Mouse (Mus musculus): Measurements from ENCODE around the gene Rftn1. TPM values are rescaled to one million over a fixed set of nuclear protein-coding genes. Genes with fewer than 3 reads are reported as not detected.

Gene Rftn1
- polyA plus RNA-seq, 1 experiment = 6.8 TPM

DNA sequence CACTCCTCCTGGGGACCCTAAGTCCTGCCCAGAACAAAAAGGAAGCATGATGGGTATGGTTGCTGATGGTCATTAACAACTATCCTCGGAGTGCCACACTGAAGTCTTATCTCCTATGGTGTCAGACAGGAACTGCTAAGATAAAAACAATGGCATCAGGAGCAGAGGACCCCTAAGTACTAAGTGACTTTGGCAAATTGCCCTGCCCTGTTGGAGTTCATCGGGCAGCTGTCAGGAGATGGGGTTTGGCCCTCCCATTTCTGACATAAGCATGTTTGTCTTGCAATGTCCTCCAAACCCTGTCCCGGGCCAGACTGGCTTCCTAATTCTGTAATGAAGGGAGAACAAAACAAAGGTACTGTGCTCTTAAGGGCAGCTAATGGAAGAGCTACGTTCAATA, 180.4 kb downstream of the Rftn1 start:
- TF ChIP-seq FLI1 (IDR thresholded peaks at IDR 0.05; ENCODE audit: low read length) (no peak), GATA1 (IDR thresholded peaks at IDR 0.05; ENCODE audit: borderline replicate concordance, low read length) (no peak)
- Histone ChIP-seq H3K27me3 (replicated peaks) (no peaks in the 10 kb centered on the region), H3K36me3 (replicated peaks; ENCODE audit: low read length) (peaks cover 2% of the 10 kb centered on the region), H3K4me3 (replicated peaks) (no peak overlapping the region), H3K4me1 (no peaks in the 10 kb centered on the region), H3K9me3 (no peaks in the 10 kb centered on the region)

DNA sequence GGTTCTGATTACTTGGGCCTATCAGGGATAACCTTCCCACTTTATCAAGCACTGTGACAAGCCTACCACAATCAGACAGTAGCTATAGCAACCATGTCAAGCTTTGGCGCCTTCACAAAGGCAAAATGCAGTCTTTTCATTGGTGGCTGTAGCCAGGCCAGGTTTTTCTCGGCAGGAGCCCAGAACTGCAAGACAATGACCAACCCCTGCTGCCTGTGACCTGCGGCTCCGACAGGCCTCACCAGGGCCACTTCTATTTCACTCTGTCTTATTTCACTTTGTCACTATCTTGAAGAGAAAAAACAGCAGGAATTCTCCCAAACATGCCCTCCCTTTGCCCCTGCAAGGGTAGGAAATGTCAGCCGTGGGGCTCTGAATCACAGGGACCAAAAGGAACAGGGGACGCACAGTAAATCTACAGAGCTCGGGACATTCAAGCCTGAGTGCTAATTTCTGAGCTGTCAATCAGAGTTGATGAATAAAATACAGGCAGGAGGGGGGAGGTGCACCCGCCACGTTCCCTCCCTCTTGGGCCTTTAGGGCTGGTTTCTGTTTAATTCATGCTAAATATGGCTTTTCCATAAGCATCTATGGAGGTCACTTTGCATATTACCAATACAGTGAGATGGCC, 183.6 kb downstream of the Rftn1 start:
- Histone ChIP-seq H3K27me3 (replicated peaks) (no peaks in the 10 kb centered on the region), H3K9me3 (peaks cover 8% of the 10 kb centered on the region; the same call in 1 of the 2 replicates), H3K4me3 (replicated peaks) (no peak overlapping the region), H3K4me1 (no peaks in the 10 kb centered on the region), H3K36me3 (replicated peaks; ENCODE audit: low read length) (peaks cover 12% of the 10 kb centered on the region)
- TF ChIP-seq FLI1 (IDR thresholded peaks at IDR 0.05; ENCODE audit: low read length) (no peak), GATA1 (IDR thresholded peaks at IDR 0.05; ENCODE audit: borderline replicate concordance, low read length) (no peak)

DNA sequence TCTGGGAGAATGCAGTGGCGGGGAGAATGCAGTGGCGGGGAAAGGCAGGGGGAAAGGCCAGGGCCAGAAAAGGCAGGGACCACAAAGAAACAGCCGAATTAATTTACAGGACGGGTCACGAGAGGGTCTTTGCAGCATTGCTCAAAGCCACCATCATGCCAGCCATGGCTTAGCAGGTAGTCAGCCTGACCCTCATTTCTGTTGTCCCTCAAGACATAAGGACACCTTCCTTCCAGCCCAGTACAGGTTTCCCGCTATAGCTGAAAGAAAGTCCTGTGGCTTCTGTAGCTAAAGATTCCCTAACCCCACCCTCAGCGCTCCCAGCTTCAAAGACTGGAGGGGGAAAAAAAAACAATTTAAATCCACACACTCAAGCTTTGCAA, 184.1 kb downstream of the Rftn1 start:
- TF ChIP-seq GATA1 (IDR thresholded peaks at IDR 0.05; ENCODE audit: borderline replicate concordance, low read length) (no peak), FLI1 (IDR thresholded peaks at IDR 0.05; ENCODE audit: low read length) (no peak)
- Histone ChIP-seq H3K9me3 (peaks cover 8% of the 10 kb centered on the region; the same call in 1 of the 2 replicates), H3K36me3 (replicated peaks; ENCODE audit: low read length) (peaks cover 14% of the 10 kb centered on the region), H3K27me3 (replicated peaks) (no peaks in the 10 kb centered on the region), H3K4me1 (no peaks in the 10 kb centered on the region), H3K4me3 (replicated peaks) (no peak overlapping the region)

- Histone ChIP-seq H3K27me3 (replicated peaks) (no peaks in the 10 kb centered on the region), H3K4me1 (no peaks in the 10 kb centered on the region), H3K36me3 (replicated peaks; ENCODE audit: low read length) (peaks cover 26% of the 10 kb centered on the region), H3K4me3 (replicated peaks) (no peak overlapping the region), H3K9me3 (peaks cover 8% of the 10 kb centered on the region; the same call in 1 of the 2 replicates)
- TF ChIP-seq FLI1 (IDR thresholded peaks at IDR 0.05; ENCODE audit: low read length) (no peak), GATA1 (IDR thresholded peaks at IDR 0.05; ENCODE audit: borderline replicate concordance, low read length) (no peak)
Measured at GRCm38 (mm10) chr17:50003156-50003555, 187.3 kb downstream of the Rftn1 start.

DNA sequence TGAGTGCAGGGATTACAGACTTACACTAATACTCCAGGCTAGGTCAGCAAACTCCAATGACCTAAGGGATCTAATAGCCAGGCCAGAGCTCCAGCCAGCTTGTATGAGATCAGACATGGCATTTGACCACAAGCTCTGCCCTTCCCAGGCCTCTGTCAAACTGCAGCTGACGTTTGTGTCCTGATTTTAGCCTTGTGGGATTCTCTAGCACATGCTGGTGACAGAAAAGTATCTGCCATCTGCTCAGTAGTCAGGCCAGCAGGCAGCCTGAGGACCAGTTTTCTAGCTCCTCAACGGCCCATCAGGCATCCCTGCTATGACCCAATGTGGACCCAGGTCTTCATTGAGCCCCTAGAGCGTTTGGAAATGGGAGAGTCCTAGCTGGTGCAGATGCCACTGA, 188.3 kb downstream of the Rftn1 start:
- TF ChIP-seq FLI1 (IDR thresholded peaks at IDR 0.05; ENCODE audit: low read length) = no peak
- peaks cover 26% of the 10 kb centered on the region for H3K36me3 ChIP-seq (replicated peaks; ENCODE audit: low read length)
- peaks cover 8% of the 10 kb centered on the region; the same call in 1 of the 2 replicates for H3K9me3 ChIP-seq
- no peak overlapping the region for H3K4me3 ChIP-seq (replicated peaks)
- no peaks in the 10 kb centered on the region for H3K4me1 ChIP-seq
- H3K27me3 ChIP-seq (replicated peaks) = no peaks in the 10 kb centered on the region

DNA sequence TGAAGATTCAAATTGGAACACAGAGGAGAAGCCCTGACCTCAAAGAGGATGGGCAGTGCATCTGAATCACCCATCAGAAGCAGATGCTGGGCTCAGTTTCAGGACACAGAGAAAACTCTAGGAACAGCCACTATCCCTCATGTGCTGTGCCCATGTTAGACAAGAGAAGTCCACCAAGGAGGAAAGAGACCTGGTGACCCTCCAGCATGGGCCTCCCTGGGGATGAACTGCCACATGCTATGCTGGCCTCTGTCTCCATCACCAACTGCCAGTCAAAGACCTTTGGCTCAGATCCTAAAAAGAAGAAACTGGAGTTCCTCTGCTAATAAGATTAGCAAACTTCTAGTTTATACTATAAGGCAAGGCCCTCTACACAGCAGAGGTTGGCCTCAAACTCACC, 188.7 kb downstream of the Rftn1 start:
- no peak for TF ChIP-seq GATA1 (IDR thresholded peaks at IDR 0.05; ENCODE audit: borderline replicate concordance, low read length)
- TF ChIP-seq FLI1 (IDR thresholded peaks at IDR 0.05; ENCODE audit: low read length) = no peak
- H3K4me3 ChIP-seq (replicated peaks) = no peak overlapping the region
- no peaks in the 10 kb centered on the region for H3K4me1 ChIP-seq
- H3K27me3 ChIP-seq (replicated peaks) = no peaks in the 10 kb centered on the region
- peaks cover 8% of the 10 kb centered on the region; the same call in 1 of the 2 replicates for H3K9me3 ChIP-seq
- peaks cover 26% of the 10 kb centered on the region for H3K36me3 ChIP-seq (replicated peaks; ENCODE audit: low read length)

DNA sequence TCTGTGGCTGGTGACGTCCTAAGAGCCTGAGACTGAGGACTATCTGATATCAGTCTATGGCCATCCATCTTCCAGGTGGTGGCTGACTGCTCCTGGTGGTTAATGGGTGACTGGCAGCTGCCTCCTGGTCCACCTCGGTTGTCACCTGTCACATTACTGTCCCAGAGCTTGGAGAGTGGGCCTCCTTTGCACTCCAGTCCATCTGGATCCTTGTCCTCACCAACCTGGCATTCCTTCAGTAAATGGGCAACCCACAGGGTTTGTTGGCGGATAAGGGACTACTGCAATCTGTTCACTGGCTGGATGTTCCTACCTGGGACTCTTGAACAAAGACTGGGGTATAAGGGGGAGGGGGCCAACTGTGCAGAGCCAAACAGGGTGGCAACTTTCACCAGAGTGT, 189.9 kb downstream of the Rftn1 start:
- Histone ChIP-seq H3K27me3 (replicated peaks) (no peaks in the 10 kb centered on the region), H3K36me3 (replicated peaks; ENCODE audit: low read length) (peaks cover 26% of the 10 kb centered on the region), H3K4me1 (no peaks in the 10 kb centered on the region), H3K9me3 (peaks cover 8% of the 10 kb centered on the region; the same call in 1 of the 2 replicates), H3K4me3 (replicated peaks) (no peak overlapping the region)
- TF ChIP-seq GATA1 (IDR thresholded peaks at IDR 0.05; ENCODE audit: borderline replicate concordance, low read length) (no peak), FLI1 (IDR thresholded peaks at IDR 0.05; ENCODE audit: low read length) (no peak)

- Histone ChIP-seq H3K36me3 (replicated peaks; ENCODE audit: low read length) (peaks cover 13% of the 10 kb centered on the region), H3K27me3 (replicated peaks) (no peaks in the 10 kb centered on the region), H3K4me1 (no peaks in the 10 kb centered on the region; the same call in 1 of the 2 replicates), H3K4me3 (replicated peaks) (no peak overlapping the region), H3K9me3 (no peaks in the 10 kb centered on the region)
- no peak for TF ChIP-seq GATA1 (IDR thresholded peaks at IDR 0.05; ENCODE audit: borderline replicate concordance, low read length)
- TF ChIP-seq FLI1 (IDR thresholded peaks at IDR 0.05; ENCODE audit: low read length) = no peak
Measured at GRCm38 (mm10) chr17:49996626-49997152, 193.8 kb downstream of the Rftn1 start.

DNA sequence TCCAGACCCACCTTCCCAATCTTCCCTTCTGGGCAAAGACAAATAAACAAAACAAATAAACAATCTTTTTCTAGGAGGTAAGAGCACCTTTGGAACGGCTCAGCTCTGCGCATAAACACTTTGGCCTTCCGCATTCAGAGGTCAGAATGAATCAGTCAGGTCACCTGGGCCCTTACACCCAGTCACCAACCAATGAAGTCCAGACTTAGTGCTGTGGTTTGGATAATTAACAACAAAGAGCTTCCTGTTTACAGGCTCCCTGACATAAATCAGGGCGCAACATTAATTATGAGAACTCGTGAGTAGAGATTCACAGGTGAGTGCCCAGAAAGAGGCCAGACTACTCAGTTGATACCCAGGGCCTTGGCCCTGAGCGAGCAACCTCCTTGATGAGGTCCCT, 194.4 kb downstream of the Rftn1 start:
- Histone ChIP-seq H3K4me3 (replicated peaks) (no peak overlapping the region), H3K36me3 (replicated peaks; ENCODE audit: low read length) (peaks cover 12% of the 10 kb centered on the region), H3K4me1 (no peaks in the 10 kb centered on the region; the same call in 1 of the 2 replicates), H3K9me3 (no peaks in the 10 kb centered on the region), H3K27me3 (replicated peaks) (no peaks in the 10 kb centered on the region)
- TF ChIP-seq GATA1 (IDR thresholded peaks at IDR 0.05; ENCODE audit: borderline replicate concordance, low read length) = no peak
- TF ChIP-seq FLI1 (IDR thresholded peaks at IDR 0.05; ENCODE audit: low read length) = no peak

DNA sequence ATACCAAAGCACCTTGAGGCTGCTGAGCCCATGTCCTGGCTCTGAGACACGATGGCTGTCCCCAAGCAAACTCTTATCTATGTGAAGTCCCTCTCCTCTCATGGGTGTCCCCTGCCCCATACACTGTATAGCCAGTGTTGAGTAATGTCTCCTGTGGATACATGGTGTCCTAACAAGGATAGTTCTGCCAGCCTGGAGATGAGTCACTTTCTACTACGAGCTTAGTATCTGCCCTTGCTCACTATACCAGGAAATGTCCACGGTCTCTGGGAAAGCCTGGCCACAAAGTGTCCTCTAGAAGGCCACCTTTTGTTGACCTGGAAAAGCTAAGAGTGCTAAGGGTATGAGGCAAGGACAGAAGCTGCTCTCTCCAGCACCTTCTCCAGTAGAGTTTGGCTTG, 195.2 kb downstream of the Rftn1 start:
- H3K27me3 ChIP-seq (replicated peaks) = no peaks in the 10 kb centered on the region
- H3K4me1 ChIP-seq = no peaks in the 10 kb centered on the region; the same call in 1 of the 2 replicates
- no peaks in the 10 kb centered on the region for H3K9me3 ChIP-seq
- no peak for TF ChIP-seq GATA1 (IDR thresholded peaks at IDR 0.05; ENCODE audit: borderline replicate concordance, low read length)
- TF ChIP-seq FLI1 (IDR thresholded peaks at IDR 0.05; ENCODE audit: low read length) = no peak
- H3K36me3 ChIP-seq (replicated peaks; ENCODE audit: low read length) = peaks cover 6% of the 10 kb centered on the region
- no peak overlapping the region for H3K4me3 ChIP-seq (replicated peaks)

Measured in megakaryocyte, embryonic 14.5 days (primary cell).